Mouse (Mus musculus) thymus, postnatal 25 days (tissue): ENCODE measurements at regions not wholly inside any gene's neighbourhood (a gene's known extent, or its start where the extent isn't known, plus 50 kb on each side); places are given as distances from the start of the nearest gene placed in this dataset.

ENCODE experiments used
- DNase-seq: peaks from one replicate; pipeline ENCODE4 v3.0.0; 2022

DNA sequence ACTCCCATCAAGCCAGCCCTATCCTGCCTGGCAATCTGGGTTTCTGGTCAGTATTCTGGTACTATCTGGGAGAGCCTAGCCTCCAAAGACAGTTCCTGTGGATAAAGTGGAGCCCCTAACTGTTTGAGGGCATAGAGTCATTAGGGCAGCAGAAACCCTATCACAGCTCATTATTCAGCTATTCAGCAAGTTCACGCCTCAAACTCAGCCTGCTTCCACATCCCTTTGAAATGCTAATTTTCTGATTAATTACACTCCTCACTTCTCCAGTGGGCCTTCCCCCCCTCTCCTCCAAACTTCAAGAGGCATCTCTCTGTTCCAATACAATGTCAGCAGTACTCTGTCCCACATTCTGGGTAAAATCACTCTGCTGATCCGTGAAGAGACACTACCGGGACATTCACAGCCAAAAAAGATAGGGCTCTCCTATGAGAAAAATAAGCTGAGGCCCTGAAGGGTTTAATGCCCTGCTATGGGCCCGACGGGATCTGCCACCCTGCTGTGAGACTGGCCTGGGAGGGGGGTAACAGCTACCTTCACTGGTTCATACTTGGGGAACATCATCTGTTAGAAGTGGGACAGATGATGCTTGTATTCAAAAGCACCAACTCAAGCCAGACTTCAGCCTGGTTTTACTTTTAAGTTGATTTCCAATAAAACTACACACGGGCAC is 220.0 kb upstream of the Zdhhc25 start:
- DNase-seq: no peak

DNA sequence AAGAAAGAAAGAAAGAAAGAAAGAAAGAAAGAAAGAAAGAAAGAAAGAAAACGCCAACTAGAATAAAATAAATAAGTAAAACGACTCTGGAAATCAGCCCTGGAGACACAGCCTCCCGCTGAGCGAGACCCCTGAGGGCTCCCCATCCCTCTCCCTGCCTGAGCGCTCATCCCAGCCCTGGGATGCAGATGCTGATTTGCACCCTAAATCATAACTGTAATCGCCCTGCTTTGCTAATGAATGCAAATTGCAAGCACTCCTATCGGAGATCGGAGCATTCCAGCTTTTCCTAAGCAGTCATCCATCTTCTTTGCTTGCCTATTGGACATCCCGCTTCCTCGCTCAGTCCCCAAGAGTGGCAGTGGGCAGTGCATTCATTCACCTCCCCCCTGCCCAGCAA is 218.7 kb upstream of the Zdhhc25 start:
- no peak for DNase-seq

DNA sequence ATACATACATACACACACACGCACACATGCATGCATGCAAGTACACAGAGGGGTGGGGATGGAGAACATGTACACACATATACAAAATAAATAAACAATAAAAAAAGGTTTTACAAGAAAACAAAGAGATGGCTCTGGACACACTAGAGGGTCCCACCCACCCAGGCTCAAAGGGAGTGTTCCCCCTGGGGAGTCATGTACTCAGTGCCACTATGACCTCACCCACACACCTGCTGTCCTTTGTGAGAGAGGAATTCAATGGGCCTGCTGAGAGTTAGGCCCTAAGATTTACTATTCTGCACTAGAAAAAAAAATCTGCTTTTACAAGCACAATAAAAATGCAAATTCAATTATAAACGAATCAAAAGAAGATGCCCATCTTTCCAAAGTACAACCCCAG is 214.2 kb upstream of the Zdhhc25 start:
- DNase-seq: no peak

DNA sequence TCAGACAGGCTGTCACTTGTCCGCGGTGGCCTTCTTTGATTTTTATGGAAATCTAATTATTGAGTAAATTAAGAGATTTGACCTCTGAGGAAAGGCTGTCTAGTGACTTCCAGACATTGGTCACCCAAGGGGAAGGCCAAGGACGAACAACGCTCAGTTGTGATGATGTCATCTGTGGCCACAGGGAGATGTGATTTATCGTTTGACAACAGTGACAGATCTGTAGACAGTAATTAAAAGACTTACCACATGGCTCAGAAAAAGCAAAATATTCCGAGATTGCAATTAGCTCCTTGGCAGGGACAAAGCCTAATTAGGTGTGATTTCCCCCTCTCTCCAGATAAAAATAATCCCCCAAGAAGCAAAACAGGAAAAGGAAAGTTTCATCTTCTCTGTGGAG is 213.4 kb upstream of the Zdhhc25 start:
- no peak for DNase-seq

DNA sequence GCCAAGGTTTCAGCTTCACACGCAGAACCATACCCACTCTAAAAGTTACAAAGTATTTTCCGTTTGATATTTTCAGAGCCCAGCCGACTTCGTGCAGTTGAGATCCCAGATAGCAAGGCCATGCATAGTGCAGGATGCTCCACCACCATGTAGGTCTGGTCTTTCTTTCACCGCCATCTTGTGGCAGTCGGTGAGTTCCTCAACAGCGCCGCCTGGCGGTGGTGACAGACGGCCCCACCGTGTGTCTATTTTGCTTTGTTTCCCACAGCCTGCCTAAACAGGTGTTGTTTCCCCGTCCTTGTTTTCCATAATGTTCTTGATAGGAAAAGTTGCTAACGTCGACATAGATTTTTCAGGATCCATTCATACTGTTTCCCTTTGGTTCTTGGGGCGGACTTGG is 208.3 kb upstream of the Zdhhc25 start:
- DNase-seq: no peak

DNA sequence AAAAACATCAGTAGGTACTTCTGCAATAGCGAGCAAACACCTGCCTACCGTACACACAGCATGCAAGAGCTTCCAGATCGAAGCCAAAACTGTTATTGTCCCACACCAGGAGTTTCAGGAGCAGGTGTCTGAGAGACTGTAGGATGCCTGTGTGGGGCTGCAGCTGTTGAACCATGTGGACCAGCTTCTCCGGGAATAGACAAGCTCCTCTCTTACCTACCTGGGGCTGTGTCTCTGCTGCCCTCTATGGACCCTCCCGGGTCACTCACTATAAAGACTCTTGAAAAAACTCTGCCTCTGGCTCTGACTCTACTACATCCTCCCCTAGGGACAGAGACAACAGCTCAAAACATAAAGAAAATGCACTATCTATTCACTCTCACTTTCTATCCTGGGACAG is 201.0 kb upstream of the Zdhhc25 start:
- DNase-seq: no peak

DNA sequence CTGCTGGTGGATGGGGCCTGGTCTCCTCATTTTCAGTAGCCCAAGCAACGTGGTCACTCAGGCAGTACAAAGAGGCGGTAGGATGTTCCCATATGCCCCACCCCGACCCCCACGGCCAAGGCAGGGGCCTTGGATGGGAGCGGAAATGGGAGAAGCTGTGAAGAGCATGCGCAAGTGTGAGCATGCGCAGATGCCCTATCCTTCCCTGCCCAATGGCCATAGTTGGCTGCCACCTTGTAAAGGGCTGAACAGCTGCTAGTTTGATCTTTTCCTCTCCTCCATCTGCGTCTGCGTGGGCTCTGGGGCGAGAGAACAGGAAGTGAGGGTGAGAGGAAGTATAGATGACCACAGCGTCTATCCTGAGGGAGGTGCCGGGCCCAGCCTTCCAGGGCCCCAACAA is 200.1 kb upstream of the Zdhhc25 start:
- DNase-seq: no peak

DNA sequence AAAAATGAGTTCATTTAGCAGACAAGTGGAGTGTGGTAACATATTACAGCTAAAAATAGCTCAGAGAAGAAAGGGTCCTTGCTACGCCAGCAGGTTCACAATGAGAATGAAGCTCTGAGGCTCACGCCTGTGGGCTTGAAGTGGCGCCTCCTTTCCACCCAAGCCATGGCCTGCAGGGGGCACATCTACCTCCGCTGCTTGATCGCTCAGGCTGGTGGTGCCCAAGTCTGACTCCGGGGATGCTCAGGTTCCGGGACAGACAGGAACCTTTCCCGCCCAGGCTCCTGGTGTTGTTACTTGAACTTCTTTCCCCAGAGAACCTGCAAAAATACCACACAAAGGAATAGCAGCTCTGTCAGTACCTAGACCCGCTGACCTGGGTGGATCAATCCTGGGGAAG is 199.3 kb upstream of the Zdhhc25 start:
- DNase-seq: no peak

DNA sequence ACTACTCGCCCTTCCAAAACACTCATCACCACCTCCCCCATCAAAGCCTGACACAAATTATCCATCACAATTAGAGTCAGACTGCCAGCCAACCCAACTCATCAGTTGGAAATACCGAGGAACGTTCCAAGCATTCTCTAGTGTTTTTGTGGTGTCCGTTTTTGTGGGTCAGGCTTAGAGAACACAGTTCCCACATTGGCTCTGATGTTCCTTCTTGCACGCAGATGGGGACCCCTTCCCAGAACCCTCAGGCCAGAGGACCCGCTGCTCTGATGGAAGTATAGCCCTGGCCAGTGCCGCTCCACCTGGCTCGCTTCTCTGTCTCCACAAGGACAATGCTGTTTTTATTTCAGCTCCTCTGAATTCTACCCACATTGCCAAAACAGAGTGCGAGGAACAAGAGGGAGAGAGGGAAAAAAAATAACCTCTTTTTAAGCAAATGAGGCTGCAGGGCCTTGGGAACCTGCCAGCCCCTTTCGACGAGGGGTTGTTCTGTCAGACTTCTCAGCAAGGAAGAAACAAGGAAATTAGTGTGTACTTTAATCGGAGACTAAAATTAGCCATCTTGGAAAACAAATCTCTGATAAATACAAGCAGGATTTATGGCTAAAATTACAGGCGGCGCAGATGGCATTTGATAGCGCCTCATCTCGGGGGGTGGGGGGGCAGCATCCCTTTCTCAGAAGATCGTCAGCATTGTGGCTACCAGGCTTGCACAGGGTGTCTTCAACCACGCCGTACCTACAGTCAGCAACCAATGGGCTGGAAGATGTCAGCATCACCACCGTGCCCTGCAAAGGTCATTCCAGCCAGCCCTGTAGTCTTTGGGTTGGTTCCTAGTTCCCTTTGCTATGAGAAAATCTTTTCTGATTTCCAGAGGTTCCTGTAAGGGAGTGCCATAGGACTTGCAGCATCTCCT is 191.4 kb upstream of the Zdhhc25 start:
- DNase-seq: no peak

DNA sequence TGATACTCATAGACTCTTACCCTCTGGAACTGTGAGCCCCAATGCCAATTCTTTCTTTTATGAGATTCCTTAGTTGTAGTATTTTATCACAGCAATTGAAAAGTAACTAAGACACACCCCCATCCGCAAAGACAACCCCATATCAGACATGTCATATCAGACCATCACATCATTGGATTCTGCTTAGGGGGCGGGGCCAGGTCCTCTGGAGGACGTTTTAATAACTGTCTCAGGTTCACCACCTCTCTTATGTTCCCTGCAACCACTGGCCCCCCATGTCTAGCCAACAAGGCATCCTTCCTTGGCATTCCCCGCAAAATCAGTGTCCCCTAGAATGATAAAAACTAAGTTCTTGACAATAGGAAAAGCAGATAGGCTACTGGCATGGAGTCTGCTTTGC is 185.9 kb upstream of the Zdhhc25 start:
- DNase-seq: no peak

DNA sequence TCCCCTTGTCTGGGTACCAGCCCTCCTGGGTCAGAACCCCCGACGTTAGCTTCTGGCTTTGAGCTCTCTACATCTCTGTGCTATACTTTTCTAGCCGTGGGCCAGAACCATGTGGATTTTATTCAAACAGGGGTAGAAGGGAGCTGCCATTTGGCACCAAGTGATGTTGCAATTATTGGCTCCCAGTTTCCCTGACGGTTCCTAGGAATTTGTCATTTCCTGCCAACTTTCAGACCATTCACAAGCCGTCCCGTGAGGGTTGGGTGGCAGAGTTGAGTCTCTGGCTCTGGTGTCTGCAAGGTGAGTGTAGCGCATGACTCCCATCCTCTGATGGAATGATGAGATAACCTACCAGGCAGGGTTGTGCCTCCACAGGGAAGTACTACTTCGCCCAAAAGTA is 181.2 kb upstream of the Zdhhc25 start:
- no peak for DNase-seq

DNA sequence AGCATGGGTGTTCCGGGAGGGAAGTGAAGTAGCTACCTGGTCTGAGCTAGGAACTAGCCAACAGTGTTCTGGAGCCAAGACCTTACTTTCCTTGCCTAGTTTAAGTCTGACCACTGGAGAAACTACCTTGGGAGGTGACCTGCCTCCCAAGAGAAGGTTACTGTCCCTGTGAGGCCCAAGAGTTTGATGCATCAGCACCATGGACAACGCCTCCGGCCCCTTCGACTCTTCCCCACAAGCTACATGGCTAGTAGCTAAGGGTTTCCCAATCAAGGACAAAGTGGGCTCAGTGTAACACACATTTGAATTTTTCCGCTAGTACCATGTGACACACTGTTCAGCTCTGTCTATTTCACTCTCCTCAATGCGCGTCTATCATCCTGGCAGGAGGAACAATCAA is 171.7 kb upstream of the Zdhhc25 start:
- no peak for DNase-seq

DNA sequence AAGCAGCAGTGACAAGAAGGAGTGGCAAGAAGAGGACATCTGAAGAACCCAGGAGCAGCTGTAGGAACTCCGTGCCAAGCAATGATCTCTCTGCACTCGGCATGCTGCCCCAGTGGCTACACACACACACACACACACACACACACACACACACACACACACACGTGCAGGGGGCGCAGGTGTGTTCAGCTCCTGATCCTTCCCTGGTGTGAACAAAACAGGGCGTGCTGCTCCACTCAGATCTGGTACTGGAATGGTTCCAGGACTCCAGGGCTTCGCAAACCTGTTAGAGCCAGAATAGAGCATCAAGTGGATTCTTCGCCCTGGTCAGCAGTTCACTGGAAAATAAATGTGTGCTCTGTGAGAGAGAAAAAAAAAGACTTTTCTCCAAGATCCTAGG is 169.2 kb upstream of the Zdhhc25 start:
- no peak for DNase-seq

DNA sequence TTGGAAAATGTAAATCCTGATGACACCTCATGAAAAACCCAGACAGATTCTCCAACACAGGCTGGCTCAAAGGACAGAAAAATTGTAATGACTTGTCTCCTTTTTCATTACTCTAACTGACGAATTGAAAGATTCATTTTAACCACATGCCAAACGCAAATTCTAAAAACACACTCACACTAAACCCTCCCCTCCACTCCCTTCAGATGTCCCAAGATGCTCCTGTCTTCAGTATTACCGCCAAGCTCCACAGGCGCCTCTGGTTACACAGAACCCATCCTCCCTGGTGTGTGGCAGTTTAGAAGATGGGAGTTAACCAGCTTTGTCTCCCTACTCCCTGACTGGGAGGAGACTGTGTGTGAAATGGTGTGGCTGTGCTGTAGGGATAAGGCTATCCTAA is 151.8 kb upstream of the Zdhhc25 start:
- DNase-seq: no peak

DNA sequence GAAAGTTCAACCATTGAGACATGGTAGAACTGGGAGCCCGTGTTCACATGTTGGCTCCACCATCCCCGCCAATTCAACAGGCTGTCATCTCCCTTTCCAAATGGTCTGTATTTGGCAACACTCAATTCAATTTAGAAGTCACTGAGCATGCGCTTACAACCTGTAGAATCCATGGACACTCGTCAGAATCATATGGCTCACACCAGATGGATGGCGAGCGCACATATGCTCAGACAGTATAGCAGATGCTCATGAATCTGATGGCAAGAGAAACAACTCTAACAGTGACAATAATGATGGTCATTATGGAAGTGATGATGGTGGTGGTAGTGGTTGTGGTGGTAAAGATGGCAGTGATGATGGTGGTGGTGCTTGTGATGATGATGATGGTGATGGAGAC is 148.9 kb upstream of the Zdhhc25 start:
- DNase-seq: no peak

DNA sequence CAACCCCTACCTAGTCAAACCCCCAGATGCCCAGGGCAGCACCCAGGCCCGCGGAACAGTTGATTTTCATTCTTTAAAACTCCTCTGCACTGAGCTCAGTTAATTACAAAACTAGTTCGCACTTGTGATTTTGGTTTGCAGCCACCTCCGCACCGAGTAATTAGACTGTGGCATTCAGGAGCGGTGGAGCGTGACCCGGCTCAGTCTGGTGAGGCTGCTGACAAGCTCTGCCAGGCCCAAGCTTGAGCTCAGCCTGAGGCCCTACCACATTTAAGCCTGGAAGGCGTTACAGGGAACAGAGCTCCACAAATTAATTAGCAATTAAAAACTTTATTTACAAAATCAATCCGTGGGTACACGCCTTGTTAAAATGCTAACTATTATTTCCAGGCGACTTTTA is 132.0 kb upstream of the Zdhhc25 start:
- no peak for DNase-seq

DNA sequence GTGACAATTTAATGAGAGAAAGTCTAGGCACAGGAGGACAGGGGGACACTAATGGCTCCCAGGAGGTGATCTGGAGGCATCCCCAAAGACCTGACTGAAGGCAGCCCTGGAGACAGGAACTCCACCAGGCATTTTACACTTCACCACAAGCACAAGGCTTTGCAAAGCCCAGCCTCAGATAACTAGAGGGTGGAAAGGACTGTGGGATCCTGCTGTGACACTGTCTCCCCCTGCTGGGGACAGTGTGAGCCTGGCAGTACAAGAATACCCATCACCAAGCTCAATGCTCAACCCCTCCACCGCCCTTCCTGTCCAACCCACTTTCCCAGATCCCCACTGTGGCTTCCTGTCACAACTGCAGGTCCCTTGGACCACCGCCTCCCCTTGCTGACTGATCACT is 131.3 kb upstream of the Zdhhc25 start:
- DNase-seq: no peak

DNA sequence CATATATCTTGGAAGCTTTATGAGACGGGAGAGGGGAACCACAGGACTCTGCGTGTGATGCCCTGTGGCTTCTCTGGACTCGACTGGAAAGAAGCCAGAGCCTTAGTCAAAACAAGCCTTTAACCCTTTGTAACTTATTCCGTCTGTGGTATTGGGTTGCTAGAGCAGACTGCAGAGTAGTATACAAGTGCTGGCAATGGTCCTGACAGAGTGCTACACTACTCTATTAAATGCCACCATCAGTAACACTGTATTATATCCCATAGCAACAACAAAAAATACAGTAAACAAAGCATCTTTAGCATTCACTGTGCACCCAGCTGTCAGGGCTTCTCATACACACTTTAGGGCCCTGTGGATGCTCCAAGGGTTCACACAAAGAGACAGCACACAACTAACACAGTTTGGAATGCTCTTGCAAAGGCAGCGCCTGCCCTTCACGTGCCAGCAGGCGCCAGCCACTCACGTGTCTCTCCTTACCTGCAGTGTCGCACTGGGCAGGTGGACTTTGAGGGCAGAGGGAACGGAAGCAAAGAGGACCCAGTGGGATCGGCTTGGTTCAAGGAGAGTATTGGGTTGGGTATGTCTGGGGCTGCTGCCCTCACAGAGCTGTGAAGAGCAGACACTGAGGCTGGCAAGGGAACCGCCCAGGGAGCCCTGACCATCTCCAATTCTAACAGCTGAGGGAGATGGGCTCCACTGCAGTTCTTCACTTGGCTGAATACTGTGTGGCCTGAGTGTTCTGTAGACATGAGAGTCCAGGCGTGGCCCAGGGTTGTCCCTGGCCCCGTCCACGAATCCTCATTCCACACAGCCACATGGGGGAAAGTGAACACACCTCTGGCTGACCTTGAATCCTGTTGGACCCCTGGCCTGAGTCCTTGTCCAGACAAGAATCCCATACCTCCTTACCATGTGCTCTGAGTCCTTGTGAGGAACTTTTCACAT is 130.3 kb upstream of the Zdhhc25 start:
- no peak for DNase-seq

DNA sequence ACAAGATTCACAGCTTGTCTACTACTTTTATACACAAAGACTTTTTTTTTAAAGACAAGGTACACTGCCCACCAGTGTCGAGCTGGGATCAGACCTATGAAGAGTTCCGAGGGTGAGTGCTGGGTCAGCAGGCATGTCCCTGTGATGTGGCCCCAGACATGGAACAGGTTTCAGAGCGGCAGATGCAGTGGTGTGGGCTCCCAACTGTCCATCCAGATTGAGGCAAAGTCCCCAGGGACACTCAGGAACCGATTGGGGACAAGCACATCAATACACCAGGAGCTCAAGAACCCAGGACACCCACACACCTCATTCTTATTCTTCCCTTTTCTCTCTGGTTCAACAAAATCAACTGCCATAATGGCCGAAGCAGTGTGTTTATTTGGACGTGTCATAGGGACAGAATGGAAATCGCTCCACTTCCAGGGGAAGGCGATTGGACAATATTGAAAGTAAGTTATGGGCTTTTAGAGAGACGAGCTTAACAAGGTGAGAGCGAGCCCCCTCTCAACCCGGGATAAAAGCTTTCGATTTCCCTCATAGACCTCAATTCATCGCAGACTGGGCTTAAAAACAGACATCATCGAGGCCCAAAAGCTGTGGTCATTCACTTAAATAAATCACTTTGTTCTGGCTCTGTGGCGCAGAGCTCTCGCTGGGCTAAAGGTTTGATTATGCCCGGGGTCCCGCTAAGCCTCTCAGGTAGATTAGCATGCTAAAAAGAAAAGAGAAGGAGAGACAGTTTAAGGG is 127.6 kb upstream of the Zdhhc25 start:
- DNase-seq: no peak

DNA sequence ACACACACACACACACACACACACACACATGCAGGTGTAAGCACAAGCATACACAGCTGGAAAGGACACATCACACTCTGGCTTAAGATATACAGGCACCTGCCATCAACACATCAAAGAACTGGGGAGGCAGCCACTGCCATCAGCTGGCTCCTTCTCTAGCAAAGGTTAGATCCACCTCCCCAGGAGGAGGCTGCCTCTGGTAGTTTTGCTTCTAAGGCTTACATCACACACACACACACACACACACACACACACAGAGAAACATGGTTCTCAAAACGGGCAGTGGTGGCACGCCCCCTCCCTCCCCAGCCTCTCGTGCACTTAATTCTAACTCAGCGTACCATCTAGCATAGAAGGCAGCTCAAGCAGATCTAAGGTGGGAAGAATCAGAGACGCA is 126.9 kb upstream of the Zdhhc25 start:
- no peak for DNase-seq

DNA sequence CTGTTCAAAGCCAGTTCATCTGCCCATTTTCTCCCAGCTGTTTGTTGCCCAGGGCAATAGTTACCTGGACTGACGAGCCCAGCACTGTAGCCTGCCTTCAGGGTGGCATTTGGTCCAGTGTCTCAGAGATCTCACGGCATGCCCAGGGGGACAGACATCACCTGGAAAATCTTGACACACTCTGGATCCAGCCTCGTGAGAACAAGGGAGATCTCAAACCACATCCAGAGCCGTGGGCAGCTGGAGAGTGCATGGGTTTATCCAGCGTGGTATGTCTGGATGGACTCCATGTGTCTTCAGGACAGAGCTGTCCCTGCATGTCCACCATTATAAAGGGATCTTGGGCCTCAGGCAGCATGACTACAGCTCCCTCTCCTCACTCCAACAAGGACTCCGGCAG is 116.6 kb upstream of the Zdhhc25 start:
- DNase-seq: no peak

DNA sequence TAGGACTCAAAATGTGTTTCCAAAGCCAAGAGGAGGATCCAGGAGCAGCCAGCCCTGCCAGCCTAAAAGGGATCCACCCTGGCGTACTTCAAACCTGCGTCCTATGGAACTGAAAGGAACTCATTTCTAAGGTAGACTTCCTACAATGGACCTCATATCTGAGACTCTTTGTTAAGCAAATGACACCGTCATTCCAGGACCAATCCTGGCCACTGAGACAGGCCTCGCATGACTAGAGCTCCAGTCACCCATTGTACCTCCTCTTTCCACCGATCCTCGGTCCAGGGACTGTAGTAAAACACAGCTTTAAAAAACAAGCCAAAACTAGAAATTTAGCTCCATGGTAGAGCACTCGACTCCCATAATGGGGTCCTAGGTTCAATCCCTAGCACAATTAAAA is 110.4 kb upstream of the Zdhhc25 start:
- DNase-seq: no peak
